Mouse (Mus musculus) kidney, postnatal 25 days (tissue): ENCODE data around the gene Sept9.

Experiments used
- DNase-seq, 2 experiments: peaks; one replicate each; pipeline ENCODE4 v3.0.0; 2021; ENCODE audit warnings: mixed read lengths in 2 of 2

The Sept9 gene

GRCm38 (mm10) chr11:117390001-117390402 lies 190.5 kb downstream of the Sept9 start:
- DNase-seq, result peak; percentile 72 to 77

GRCm38 (mm10) chr11:117390774-117391534 lies 191.5 kb downstream of the Sept9 start:
- DNase-seq, result no peak

- DNase-seq, result peak in 1 of 2 experiments; percentile 46
Measured at GRCm38 (mm10) chr11:117392251-117392650, 192.8 kb downstream of the Sept9 start.

GRCm38 (mm10) chr11:117393715-117394114 lies 194.3 kb downstream of the Sept9 start:
- DNase-seq, result no peak

- peak; percentile 51 to 70 for DNase-seq
Measured at GRCm38 (mm10) chr11:117394230-117395137, 195.0 kb downstream of the Sept9 start.

- no peak for DNase-seq
Measured at GRCm38 (mm10) chr11:117395228-117395627, 195.8 kb downstream of the Sept9 start.

- DNase-seq, result no peak
Measured at GRCm38 (mm10) chr11:117396929-117397328, 197.5 kb downstream of the Sept9 start.

GRCm38 (mm10) chr11:117397755-117398154 lies 198.3 kb downstream of the Sept9 start:
- DNase-seq, result peak; percentile 52 to 58

GRCm38 (mm10) chr11:117398191-117398590 lies 198.7 kb downstream of the Sept9 start:
- no peak for DNase-seq

GRCm38 (mm10) chr11:117401583-117402367 lies 202.3 kb downstream of the Sept9 start:
- DNase-seq, result no peak

- no peak for DNase-seq
Measured at GRCm38 (mm10) chr11:117402550-117402949, 203.1 kb downstream of the Sept9 start.

- no peak for DNase-seq
Measured at GRCm38 (mm10) chr11:117403073-117403472, 203.6 kb downstream of the Sept9 start.

GRCm38 (mm10) chr11:117403781-117404180 lies 204.3 kb downstream of the Sept9 start:
- DNase-seq, result no peak

- DNase-seq, result no peak
Measured at GRCm38 (mm10) chr11:117406711-117407110, 207.2 kb downstream of the Sept9 start.

- no peak for DNase-seq
Measured at GRCm38 (mm10) chr11:117407196-117407595, 207.7 kb downstream of the Sept9 start.

GRCm38 (mm10) chr11:117407651-117408441 lies 208.4 kb downstream of the Sept9 start:
- peak; percentile 43 to 66 for DNase-seq

GRCm38 (mm10) chr11:117408442-117409031 lies 209.1 kb downstream of the Sept9 start:
- DNase-seq, result peak; percentile 50 to 60

- DNase-seq, result peak in 1 of 2 experiments; percentile 63
Measured at GRCm38 (mm10) chr11:117409331-117409730, 209.9 kb downstream of the Sept9 start.

GRCm38 (mm10) chr11:117410059-117410458 lies 210.6 kb downstream of the Sept9 start:
- DNase-seq, result peak; percentile 19 to 65

- DNase-seq, result no peak
Measured at GRCm38 (mm10) chr11:117411663-117412062, 212.2 kb downstream of the Sept9 start.
